Mouse (Mus musculus): Measurements from ENCODE around the gene Alkbh2. TPM values are rescaled to one million over a fixed set of nuclear protein-coding genes. Genes with fewer than 3 reads are reported as not detected.

Alkbh2 gene
- polyA plus RNA-seq, 1 experiment from 2014 or later = 14.7 TPM

DNA sequence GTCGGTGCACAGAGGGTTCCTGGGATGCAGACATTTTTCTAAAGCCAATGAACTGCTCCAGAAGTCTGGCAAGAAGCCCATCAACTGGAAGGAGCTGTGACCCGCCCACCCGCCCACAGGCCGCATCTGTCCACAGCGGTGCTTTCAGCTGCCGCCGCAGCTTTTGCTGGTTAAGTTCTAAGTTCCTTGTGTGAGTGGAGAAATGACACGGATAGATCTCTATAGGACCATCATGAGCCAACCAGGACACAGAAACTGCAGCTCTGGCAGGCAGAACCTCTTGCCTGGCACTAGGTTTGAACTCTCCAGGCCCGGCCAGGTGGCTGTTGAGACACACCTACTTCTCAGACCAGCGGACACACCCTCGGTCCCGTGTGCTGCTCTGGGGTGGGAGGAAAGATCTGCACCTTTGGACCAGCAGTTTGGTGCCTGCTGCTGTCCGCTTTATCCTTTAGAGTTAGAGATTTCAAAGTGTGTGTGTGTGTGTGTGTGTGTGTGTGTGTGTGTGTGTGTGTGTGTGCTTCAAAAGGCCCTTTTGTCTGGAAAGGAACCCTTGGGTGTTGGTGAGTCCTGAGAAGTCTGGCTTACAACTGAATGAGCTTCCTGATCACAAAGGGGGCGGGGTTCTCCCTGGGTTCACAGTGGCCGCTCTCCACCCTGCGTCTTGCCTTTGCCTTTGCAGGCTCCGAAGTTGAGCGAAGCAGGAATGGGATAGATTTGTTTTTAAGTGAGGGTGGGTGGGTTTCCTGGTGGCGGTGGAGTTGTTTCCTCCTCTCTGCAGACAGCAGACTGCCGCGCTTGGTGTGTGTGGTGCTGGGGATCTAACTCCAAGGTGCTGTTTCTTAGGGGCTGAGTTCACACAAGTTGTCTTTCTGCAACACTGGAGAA lies 10.5 kb upstream of the Alkbh2 start:
- H3K27me3 ChIP-seq = no peaks in the 10 kb centered on the region
- no peaks in the 10 kb centered on the region for H3K9me3 ChIP-seq
- H3K27ac ChIP-seq = 0 out of 2 replicates have a peak overlapping the region, but pooled peaks have one; percentile 36
- H3K9ac ChIP-seq = no peak overlapping the region
- 83% methylated on average over 21 of the region's 21 CpGs for WGBS
- no peak overlapping the region for H3K4me2 ChIP-seq (replicated peaks)
- ATAC-seq (ENCODE audit: insufficient number of reproducible peaks, insufficient read depth, low FRiP score, low TSS enrichment) = no peak
- peaks cover 32% of the 10 kb centered on the region for H3K36me3 ChIP-seq
- no peak overlapping the region for H3K4me3 ChIP-seq
- peaks cover 9% of the 10 kb centered on the region for H3K4me1 ChIP-seq

DNA sequence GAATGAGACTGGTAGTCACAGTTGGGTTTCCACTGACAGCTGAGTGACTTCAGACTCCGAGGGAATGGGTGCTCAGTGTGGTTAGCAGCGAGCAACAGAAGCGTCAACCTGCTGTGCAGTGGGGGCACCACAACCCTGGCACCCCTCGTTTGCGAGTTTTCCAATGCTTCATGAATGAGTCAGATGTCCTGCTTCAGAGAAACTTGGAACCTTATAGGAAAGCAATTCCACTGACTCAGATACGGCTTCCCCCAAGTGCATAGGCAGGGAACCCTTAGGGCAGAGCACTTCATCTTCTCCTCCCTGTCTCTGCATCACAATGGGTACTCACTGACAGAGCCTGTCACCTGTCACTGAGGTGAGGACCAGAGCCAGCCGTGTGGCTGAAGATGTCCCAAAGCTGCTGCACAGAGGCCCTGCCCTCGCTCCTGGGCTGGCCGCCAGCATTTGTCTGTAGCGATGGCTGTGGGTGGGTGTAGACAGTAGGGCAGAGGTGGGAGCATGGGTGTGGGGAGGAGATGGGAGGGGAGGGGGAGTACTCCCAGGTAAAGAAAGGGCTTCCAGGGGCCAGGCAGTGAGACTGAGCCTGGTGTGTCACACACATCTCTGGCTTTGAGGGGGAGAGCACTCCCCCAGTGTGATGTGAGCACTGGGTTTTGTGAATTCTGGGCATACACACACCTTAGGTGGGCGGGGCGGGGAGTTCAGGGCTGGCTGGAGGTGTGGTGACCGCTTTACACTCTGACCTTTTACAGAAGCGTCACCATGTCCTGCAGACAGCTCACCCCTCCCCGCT lies 9.7 kb upstream of the Alkbh2 start:
- Histone ChIP-seq H3K27me3 (no peaks in the 10 kb centered on the region), H3K36me3 (peaks cover 32% of the 10 kb centered on the region), H3K4me2 (replicated peaks) (no peak overlapping the region), H3K4me1 (peaks cover 15% of the 10 kb centered on the region), H3K4me3 (no peak overlapping the region), H3K9ac (no peak overlapping the region), H3K27ac (no peak overlapping the region), H3K9me3 (no peaks in the 10 kb centered on the region)
- ATAC-seq (ENCODE audit: insufficient number of reproducible peaks, insufficient read depth, low FRiP score, low TSS enrichment) = no peak
- WGBS = 89% methylated on average over 15 of the region's 15 CpGs

GRCm38 (mm10) chr5:114135516-114135915 lies 7.5 kb upstream of the Alkbh2 start:
- Histone ChIP-seq H3K27ac (no peak overlapping the region), H3K27me3 (no peaks in the 10 kb centered on the region), H3K4me1 (peaks cover 29% of the 10 kb centered on the region), H3K4me3 (no peak overlapping the region), H3K9ac (no peak overlapping the region), H3K4me2 (replicated peaks) (no peak overlapping the region), H3K36me3 (peaks cover 32% of the 10 kb centered on the region), H3K9me3 (no peaks in the 10 kb centered on the region)
- no peak for ATAC-seq (ENCODE audit: insufficient number of reproducible peaks, insufficient read depth, low FRiP score, low TSS enrichment)
- 92% methylated on average over 10 of the region's 10 CpGs for WGBS

DNA sequence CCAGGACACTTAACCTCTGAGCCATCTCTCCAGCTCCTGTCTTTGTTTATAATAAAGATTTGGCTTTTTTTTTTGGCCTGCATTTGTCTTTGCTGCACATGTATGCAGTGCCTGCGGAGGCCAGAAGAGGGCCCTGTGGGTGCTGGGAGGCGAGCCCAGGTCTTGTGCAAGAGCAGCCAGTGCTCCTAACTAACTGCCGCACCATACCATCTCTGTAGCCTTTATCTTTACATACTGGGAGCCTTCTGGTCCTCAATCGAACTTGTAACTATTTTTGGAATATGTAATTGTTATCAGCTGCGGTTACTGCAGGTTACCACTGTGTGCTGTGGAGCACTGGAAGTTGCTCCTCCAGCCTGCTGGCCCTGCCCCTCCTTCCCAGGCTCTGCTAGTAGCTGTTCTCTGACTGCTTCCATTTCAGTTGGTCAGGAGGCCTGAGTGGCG lies 6.1 kb upstream of the Alkbh2 start:
- H3K36me3 ChIP-seq = peaks cover 32% of the 10 kb centered on the region
- no peak overlapping the region for H3K9ac ChIP-seq
- WGBS = 44% methylated on average over 6 of the region's 6 CpGs

DNA sequence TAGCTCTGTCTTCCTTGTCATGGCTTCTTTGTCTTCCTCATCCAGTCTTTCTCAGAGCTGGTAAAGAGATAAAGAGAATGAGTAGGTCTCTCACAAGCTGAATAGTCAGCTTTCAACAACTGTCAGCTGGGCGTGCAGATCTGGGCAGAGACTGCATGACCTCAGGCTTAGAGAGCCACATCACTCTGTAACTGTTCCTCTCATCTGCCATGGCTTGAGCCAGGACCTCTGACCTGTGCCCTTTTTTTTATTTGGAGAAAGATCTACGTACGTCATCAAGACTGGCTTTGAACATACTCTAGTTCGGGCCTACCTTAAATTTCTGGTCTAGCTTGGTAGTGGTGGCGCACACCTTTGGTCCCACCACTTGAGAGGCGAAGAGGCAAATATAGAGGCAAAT lies 4.8 kb upstream of the Alkbh2 start:
- Histone ChIP-seq H3K4me2 (replicated peaks) (no peak overlapping the region), H3K36me3 (peaks cover 24% of the 10 kb centered on the region), H3K9ac (no peak overlapping the region), H3K27ac (no peak overlapping the region), H3K9me3 (no peaks in the 10 kb centered on the region), H3K4me3 (no peak overlapping the region), H3K27me3 (no peaks in the 10 kb centered on the region), H3K4me1 (peaks cover 30% of the 10 kb centered on the region)
- WGBS = 81% methylated on average over 6 of the region's 6 CpGs
- no peak for ATAC-seq (ENCODE audit: insufficient number of reproducible peaks, insufficient read depth, low FRiP score, low TSS enrichment)

More for the DNA sequence above, 6.1 kb upstream of the Alkbh2 start:
- no peak overlapping the region for H3K4me2 ChIP-seq (replicated peaks)
- no peak overlapping the region for H3K27ac ChIP-seq
- no peak overlapping the region for H3K4me3 ChIP-seq
- no peaks in the 10 kb centered on the region for H3K27me3 ChIP-seq
- H3K9me3 ChIP-seq = no peaks in the 10 kb centered on the region
- peaks cover 33% of the 10 kb centered on the region for H3K4me1 ChIP-seq
- ATAC-seq (ENCODE audit: insufficient number of reproducible peaks, insufficient read depth, low FRiP score, low TSS enrichment) = no peak

GRCm38 (mm10) chr5:114131521-114131840 lies 3.5 kb upstream of the Alkbh2 start:
- Histone ChIP-seq H3K36me3 (peaks cover 12% of the 10 kb centered on the region; the same call in 1 of the 2 replicates), H3K4me2 (replicated peaks) (peak overlapping the region; percentile 92), H3K4me1 (peaks cover 30% of the 10 kb centered on the region), H3K27me3 (no peaks in the 10 kb centered on the region), H3K9ac (peak overlapping the region; percentile 66), H3K9me3 (no peaks in the 10 kb centered on the region), H3K27ac (peak overlapping the region; percentile 73), H3K4me3 (peak overlapping the region; percentile 76)
- 0% methylated on average over 15 of the region's 15 CpGs for WGBS
- no peak for ATAC-seq (ENCODE audit: insufficient number of reproducible peaks, insufficient read depth, low FRiP score, low TSS enrichment)

- Histone ChIP-seq H3K4me1 (peaks cover 30% of the 10 kb centered on the region), H3K36me3 (peaks cover 9% of the 10 kb centered on the region; the same call in 1 of the 2 replicates), H3K9ac (peak overlapping the region; percentile 66), H3K27ac (peak overlapping the region; percentile 73), H3K9me3 (no peaks in the 10 kb centered on the region), H3K4me2 (replicated peaks) (peak overlapping the region; percentile 92), H3K4me3 (peak overlapping the region; percentile 76), H3K27me3 (no peaks in the 10 kb centered on the region)
- ATAC-seq (ENCODE audit: insufficient number of reproducible peaks, insufficient read depth, low FRiP score, low TSS enrichment) = peak; percentile 97
- WGBS = under 1% methylated on average over 86 of the region's 87 CpGs
These were observed 2.9 kb upstream of the Alkbh2 start for GRCm38 (mm10) chr5:114130698-114131520.

DNA sequence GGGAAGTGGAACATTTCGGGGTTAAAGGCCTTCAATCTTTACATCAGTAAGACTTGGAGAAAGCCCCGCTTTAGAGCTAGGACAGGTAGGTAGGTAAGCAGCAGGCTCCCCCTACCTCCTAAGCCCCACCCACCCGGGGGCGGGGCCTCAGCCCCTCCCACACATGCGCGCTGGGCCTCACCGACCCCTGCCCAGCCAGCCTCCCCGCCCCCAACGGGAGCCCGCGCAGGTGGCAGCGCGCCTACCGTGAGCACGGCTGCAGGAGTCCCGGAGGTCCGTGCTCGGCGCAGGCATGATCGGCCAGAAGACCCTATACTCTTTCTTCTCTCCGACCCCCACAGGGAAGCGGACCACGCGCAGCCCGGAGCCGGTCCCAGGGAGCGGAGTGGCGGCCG lies 2.2 kb upstream of the Alkbh2 start, which contains the start of gene Ung:
Gene Ung (plus strand): TSS at position 176 of the 395 bp plus-strand sequence.
- Histone ChIP-seq H3K27ac (peak within 1 kb of the TSS; percentile 73), H3K9ac (peak within 1 kb of the TSS; percentile 66), H3K4me2 (replicated peaks) (peak within 1 kb of the TSS; percentile 92), H3K36me3 (peaks cover 9% of the 10 kb centered on the region; the same call in 1 of the 2 replicates), H3K4me1 (peaks cover 30% of the 10 kb centered on the region), H3K4me3 (peak within 1 kb of the TSS; percentile 76), H3K9me3 (no peaks in the 10 kb centered on the region), H3K27me3 (no peaks in the 10 kb centered on the region)
- ATAC-seq (ENCODE audit: insufficient number of reproducible peaks, insufficient read depth, low FRiP score, low TSS enrichment) = peak; percentile 6; the same call in 1 of the 2 replicates
- under 1% methylated on average over 24 of the region's 29 CpGs for WGBS

- 75% methylated on average over 15 of the region's 15 CpGs for WGBS
- H3K9ac ChIP-seq = no peak overlapping the region
These were observed 1.7 kb upstream of the Alkbh2 start for GRCm38 (mm10) chr5:114129550-114130210.

DNA sequence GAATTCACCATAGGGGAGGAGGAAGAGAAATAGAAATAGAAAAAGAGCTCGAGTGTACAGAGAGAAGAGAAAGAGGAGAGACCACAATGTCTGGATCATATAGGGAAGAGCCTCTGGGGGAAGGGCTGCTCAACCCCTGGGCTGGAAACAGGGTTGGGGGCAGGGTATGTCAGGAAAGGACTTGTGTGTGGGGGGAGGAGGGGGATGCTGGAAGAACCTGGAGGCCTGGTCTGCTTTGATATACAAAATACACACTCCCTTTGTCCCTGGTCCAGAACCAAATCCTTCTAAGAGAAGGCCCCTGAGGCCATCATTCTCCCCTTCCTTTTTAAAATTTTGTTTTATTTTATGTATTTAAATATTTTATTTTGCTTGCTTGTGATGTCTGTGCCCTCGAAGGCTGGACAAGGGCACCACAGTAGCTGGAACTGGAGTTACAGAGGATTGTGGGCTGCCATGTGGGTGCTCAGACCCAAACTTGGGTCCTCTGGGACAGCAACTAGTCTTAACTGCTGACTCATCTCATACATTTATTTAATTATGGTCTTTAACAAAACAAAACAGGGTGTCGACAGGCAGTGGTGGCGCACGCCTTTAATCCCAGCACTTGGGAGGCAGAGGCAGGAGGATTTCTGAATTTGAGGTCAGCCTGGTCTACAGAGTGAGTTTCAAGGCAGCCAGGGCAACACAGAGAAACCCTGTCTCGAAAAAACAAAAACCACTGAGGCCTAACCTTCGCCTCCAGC lies 1.3 kb downstream of the Alkbh2 start:
- no peaks in the 10 kb centered on the region for H3K9me3 ChIP-seq
- 85% methylated on average over 7 of the region's 7 CpGs for WGBS
- ATAC-seq (ENCODE audit: insufficient number of reproducible peaks, insufficient read depth, low FRiP score, low TSS enrichment) = no peak
- H3K27me3 ChIP-seq = no peaks in the 10 kb centered on the region
- H3K27ac ChIP-seq = no peak overlapping the region
- peak overlapping the region; percentile 51 for H3K4me3 ChIP-seq
- H3K9ac ChIP-seq = no peak overlapping the region
- peaks cover 7% of the 10 kb centered on the region; the same call in 1 of the 2 replicates for H3K4me1 ChIP-seq
- peaks cover 41% of the 10 kb centered on the region for H3K36me3 ChIP-seq
- H3K4me2 ChIP-seq (replicated peaks) = peak overlapping the region; percentile 76

More at GRCm38 (mm10) chr5:114129550-114130210, 1.7 kb upstream of the Alkbh2 start:
- Histone ChIP-seq H3K27ac (no peak overlapping the region), H3K27me3 (no peaks in the 10 kb centered on the region), H3K36me3 (peaks cover 14% of the 10 kb centered on the region; the same call in 1 of the 2 replicates), H3K4me1 (peaks cover 30% of the 10 kb centered on the region), H3K9me3 (no peaks in the 10 kb centered on the region), H3K4me3 (peak overlapping the region; percentile 76), H3K4me2 (replicated peaks) (peak overlapping the region; percentile 92)
- no peak for ATAC-seq (ENCODE audit: insufficient number of reproducible peaks, insufficient read depth, low FRiP score, low TSS enrichment)
